Mouse (Mus musculus) cortical plate, adult 2 months (tissue): ENCODE results near the gene Dffb.

ENCODE experiments used
- CTCF ChIP-seq: fragments of 200-500 bp; IDR thresholded peaks from 2 replicates; pipeline ENCODE4 v1.5.1; 2011; ENCODE audit warnings: mild to moderate bottlenecking, control low read depth, low read length; ENCODE audit not compliant: insufficient read depth; ENCODE audit errors: extremely low read depth
- POLR2A ChIP-seq: fragments of 200-500 bp; IDR thresholded peaks from 2 replicates; pipeline ENCODE4 v1.6.1; 2011; ENCODE audit warnings: mild to moderate bottlenecking, low read length, control low read depth; ENCODE audit not compliant: insufficient read depth; ENCODE audit errors: extremely low read depth

- TF ChIP-seq POLR2A (no peak), CTCF (no peak)
Observed at GRCm38 (mm10) chr4:153992715-153993114, 17.8 kb upstream of the Dffb start.
